Mouse (Mus musculus): ENCODE measurements at regions not wholly inside any gene's neighbourhood (a gene's known extent, or its start where the extent isn't known, plus 50 kb on each side); places are given as distances from the start of the nearest gene placed in this dataset.

GRCm38 (mm10) chr9:78917336-78917735 lies 302.0 kb downstream of the Cd109 start:
- no peak for DNase-seq

- DNase-seq, result no peak
Measured at GRCm38 (mm10) chr9:78925977-78926593, 310.7 kb downstream of the Cd109 start.

- DNase-seq, result no peak
Measured at GRCm38 (mm10) chr9:78941648-78942047, 326.3 kb downstream of the Cd109 start.

DNA sequence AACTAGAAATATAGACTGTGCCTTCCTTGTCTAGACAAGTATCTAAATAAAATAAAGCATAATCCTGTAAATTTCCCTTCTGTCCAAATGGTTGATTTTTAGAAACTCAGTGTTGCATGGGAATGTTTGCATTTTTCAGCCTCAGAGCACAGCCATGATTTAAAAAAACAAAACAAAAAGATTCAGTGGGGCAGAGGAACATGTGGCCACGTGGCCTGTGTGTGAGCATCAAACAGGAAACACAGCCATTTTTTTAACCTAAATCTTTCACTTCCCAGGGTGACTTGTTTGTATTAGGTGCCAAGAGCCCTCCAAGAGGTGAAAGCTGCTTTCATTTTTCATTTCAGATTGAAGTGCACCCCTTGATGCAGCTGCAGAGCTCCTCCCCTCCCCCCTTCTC lies 349.5 kb downstream of the Cd109 start:
- DNase-seq, result peak; percentile 25

DNA sequence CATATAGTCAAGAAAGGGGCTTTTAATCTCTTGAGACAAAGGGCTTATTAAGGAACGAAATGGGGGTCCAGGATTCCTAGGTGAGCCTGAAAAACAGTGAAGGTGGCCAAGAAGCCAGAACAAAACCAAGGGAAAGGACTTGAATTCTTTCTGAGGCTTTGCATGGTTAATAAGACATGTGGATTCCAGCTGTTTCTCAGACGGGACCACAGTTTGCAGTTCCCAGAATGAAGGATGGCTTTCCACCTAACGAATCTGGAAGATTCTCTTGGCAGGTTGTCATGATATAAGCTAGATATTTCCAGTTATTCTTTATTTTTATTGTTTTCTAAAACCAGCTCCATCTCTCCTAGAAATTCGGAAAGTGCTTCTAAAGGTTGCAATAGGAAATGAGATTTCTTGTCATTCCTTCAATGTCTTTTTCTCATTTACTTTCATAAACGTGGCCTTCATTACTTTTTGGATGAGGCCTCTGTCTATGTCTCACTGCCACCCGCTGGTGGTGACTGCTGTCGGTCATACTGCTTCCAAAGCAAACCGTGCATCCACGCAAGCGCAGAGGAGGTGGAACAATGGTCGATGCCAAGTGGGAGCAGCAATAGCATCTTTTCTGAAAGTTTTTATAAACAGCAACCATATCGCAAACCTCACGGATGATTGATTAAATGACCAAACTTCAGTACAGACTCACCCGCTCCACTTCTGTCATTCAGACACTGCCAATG lies 350.0 kb downstream of the Cd109 start:
- DNase-seq, result peak; percentile 20

DNA sequence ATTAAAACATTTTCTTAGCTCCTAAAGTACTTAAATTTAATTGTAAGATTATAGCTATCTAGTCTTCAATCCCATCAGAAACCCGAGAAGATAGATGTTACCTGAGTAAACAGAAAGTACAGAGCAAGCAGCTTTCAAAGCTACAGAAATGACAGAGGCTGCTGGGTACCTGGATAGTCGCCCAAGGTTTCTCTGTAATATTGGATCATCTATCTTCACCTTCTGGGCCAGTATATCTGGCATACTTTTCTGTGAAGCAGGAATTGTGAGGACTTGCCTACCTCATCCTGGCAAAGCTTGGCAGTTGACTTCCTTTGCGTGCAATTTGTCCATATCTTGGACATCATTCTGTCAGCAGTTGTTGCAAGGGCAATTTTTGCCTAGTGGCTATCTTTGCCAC lies 356.4 kb downstream of the Cd109 start:
- DNase-seq, result no peak

- DNase-seq, result no peak
Measured at GRCm38 (mm10) chr9:78983734-78984133, 368.4 kb downstream of the Cd109 start.

DNA sequence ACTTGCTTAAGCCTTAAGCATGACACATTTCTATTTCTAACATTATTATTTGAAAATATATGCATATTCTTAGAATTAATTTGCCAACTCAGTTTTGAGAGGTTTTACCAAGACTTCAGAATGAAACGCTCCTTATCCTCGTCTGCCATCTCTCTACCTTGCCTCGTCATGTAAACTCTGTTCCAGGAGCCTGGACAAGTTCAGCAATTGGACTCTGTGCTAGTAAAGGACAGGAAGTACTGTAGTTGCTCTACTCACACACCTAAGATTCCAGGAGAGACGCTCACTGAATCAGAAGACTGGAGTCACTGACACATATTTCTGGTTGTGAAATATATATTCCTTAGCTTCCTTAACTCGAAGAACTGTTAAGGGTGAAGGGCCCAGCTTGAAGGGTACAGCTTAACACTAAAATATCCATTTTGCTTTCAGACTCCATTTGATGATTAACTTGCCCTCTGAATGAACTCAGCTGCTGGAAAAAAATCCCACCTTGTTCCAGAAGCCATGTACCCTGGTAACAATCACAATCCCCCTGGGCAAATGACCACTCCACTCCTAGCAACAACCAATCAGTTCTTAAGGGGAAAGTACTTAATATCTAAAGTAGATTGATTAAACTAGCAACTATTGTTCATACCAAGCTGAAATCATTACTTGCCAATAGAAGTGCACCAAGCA lies 370.0 kb downstream of the Cd109 start:
- DNase-seq, result no peak

DNA sequence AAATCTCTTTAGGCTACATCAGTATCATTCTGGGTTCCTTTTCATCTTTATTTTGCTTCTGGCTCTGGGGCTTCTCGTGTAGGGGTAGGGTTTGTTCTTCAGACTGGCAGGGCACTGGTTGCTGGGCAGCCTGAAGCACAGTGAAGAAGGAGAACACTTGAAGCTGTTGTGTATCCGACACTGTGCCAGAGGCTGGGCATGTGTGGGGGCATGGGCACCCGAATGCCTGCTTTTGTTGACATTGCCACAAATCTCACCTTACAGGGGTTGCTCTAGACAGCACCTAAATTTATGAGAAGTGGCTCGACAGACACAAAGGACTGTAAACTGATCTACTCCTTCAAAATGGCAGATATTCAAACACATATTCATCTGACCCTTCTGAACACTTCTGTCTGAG lies 376.0 kb downstream of the Cd109 start:
- DNase-seq, result no peak

- DNase-seq, result no peak
Measured at GRCm38 (mm10) chr9:79001081-79001480, 385.7 kb downstream of the Cd109 start.

- DNase-seq, result no peak
Measured at GRCm38 (mm10) chr9:79001930-79002329, 386.6 kb downstream of the Cd109 start.

GRCm38 (mm10) chr9:79004296-79004980 lies 389.1 kb downstream of the Cd109 start:
- DNase-seq, result no peak

- no peak for DNase-seq
Measured at GRCm38 (mm10) chr9:79022291-79022690, 406.9 kb downstream of the Cd109 start.

DNA sequence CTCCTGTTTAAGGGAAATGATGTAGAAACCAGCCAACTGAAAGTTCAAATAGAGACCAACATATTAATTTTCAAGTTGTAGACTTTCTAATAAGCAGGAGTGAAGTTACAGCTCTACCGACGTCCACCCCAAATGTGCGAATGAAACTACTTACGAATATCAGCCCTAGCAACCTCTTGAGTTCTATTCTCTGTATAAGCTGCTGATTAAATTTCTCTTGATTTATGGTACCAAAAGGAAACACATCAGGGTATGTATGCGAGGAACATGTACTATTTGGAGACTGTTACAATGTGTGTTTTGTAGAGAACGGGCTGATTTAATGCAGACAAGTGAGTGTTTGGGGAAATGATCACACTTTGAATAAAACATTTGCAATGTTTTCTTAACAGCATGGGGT lies 412.9 kb downstream of the Cd109 start:
- DNase-seq, result no peak

DNA sequence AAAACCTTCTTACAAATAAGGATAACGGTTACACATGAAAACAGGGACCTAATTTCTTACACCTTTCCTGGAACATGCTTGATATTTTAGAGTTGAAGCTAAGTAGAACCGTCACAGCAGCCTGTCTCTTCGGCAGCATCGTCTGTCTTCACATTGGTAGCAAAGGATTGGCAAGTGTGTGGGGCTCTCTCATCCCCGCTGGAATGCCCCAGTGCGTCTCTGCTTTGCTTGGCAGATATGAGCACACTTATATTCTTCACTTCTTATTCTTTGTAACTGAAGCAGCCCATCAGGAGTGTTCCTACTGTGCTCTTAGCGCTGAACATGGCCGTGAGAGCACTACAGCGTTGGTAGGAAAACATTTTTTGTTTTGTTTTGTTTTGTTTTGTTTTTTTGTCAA lies 414.1 kb downstream of the Cd109 start:
- no peak for DNase-seq

DNA sequence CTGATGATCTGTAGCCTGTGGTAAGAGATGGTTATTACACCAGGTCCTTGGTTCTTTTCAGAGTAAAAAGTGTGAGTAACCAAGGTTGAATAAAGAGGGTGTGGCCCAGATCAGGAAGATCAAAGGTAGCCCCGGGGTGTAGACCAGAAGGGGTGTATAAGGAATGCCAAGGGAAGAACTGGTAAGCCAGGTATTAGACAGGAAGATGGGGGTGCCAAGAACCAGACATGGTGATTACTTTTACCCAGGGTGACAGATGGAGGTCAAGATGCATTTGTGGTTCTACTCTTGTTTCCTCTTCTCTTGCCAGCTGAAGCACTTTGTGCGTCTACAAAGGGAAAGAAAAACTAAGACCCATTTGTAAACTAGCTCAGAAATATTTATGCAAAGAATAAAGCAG lies 420.3 kb downstream of the Cd109 start:
- no peak for DNase-seq

DNA sequence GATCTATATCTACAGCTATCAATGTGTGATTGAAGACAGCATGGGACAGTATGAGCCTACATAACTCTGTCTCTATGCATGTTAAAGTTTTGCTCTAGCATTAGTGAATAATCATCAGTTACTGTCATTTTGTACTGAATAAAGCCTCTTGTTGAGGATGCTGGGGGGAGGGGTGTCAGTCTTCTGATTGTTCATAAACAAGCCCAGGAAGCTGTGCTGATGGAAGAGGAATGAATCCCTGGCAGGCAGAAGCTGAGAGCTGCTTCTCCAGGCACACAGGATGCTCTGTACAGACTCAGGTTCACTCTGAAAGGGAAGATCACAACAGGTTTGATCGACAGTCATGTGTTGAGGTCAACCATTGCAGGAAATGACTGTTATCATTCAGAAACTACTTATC lies 421.7 kb downstream of the Cd109 start:
- no peak for DNase-seq

- DNase-seq, result no peak
Measured at GRCm38 (mm10) chr9:79038971-79039370, 423.6 kb downstream of the Cd109 start.

GRCm38 (mm10) chr9:79044344-79044743 lies 429.0 kb downstream of the Cd109 start:
- no peak for DNase-seq

- peak; percentile 62 for DNase-seq
Measured at GRCm38 (mm10) chr9:79045314-79045713, 430.0 kb downstream of the Cd109 start.

DNA sequence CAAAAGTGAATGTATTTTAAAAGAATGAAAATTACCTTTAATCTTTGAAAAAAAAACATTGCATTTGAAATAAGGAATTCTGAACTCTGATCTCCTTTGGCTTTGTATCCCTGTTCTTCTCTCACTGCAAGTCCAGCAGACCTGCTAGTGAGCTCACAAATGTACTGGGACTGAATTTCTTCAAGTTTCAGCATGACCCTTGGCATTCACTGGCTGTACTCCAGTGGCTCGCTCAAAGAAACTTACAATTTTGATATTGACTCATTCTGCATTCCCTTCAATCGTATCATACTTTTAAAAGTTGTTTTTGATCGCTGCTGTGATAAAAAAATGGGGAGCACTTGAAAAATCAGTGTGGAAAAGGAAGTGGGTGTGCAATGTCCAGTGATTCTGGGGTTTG lies 456.6 kb downstream of the Cd109 start:
- DNase-seq, result no peak

DNA sequence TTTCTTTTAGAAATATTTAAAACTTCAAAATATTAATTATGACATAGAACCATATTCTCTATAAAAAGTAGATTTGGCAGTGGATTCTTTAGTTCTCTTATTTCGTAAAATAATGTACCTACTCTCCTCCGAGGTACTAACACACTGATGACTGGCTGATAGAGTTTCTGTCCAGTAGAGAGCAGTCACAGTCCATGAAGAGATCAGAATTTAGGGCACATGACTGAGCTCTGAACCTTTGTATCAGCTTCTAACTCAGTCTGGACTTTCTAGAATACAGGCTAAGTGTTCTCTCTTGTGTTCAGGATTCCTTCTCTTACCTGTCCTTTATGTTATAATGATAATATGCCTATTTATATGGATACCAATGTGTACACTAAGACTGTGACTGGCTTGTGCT lies 494.3 kb downstream of the Cd109 start:
- peak; percentile 51 for DNase-seq

- DNase-seq, result no peak
Measured at GRCm38 (mm10) chr9:79111326-79111725, 496.0 kb downstream of the Cd109 start.

- DNase-seq, result no peak
Measured at GRCm38 (mm10) chr9:79140970-79141369, 525.6 kb downstream of the Cd109 start.

All from embryo, embryonic 11 days (tissue).